Mouse (Mus musculus): ENCODE measurements around the gene Tef. TPM values are rescaled to one million over a fixed set of nuclear protein-coding genes. Genes with fewer than 3 reads are reported as not detected.

Gene Tef
- polyA plus RNA-seq, 1 experiment, result 121 TPM

DNA sequence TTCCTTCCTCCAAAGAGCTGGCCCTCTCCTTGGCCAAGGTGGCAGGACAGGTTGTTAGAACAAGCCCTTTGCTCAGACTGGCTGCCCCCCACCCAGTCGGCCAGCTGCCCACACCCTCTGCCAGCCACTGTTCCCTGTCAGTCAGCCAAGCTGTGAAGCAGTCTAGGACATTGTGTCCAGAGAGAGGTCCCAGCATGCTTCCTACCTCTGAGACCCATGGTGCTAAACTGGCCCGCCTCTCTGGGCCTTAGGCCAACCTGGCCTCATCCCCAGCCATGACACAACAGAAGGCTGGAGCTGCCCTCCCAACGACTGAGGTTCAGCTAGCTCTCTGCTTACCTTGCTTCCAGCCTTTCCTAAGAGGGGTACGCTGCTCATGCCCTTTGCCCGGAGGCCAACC lies 37.4 kb downstream of the Tef start:
- peaks cover 43% of the 10 kb centered on the region for H3K4me1 ChIP-seq (ENCODE audit: control insufficient read depth, insufficient read depth, low read length)
- WGBS, result 22% methylated on average over 5 of the region's 5 CpGs
- no peaks in the 10 kb centered on the region for H3K36me3 ChIP-seq (ENCODE audit: control insufficient read depth, insufficient read depth, low read length)
- no peaks in the 10 kb centered on the region for H3K27me3 ChIP-seq (replicated peaks; ENCODE audit: control insufficient read depth, insufficient read depth, low read length)
- TF ChIP-seq POLR2A (IDR thresholded peaks at IDR 0.05; ENCODE audit: low read depth, low read length), result no peak
- TF ChIP-seq CTCF (conservative IDR thresholded peaks at IDR 0.05; ENCODE audit: insufficient read depth, insufficient read length, low read depth, low read length), result no peak
- H3K27ac ChIP-seq (ENCODE audit: insufficient read depth, low read depth, low read length), result peak overlapping the region; percentile 94
- no peak overlapping the region for H3K4me3 ChIP-seq (ENCODE audit: insufficient read depth, low read depth, low read length)
- DNase-seq, result peak; percentile 98

- H3K36me3 ChIP-seq (ENCODE audit: control insufficient read depth, insufficient read depth, low read length), result no peaks in the 10 kb centered on the region
- TF ChIP-seq CTCF (conservative IDR thresholded peaks at IDR 0.05; ENCODE audit: insufficient read depth, insufficient read length, low read depth, low read length), result no peak
- no peak for TF ChIP-seq POLR2A (IDR thresholded peaks at IDR 0.05; ENCODE audit: low read depth, low read length)
- no peak for DNase-seq
- H3K4me3 ChIP-seq (ENCODE audit: insufficient read depth, low read depth, low read length), result no peak overlapping the region
- H3K27ac ChIP-seq (ENCODE audit: insufficient read depth, low read depth, low read length), result peak overlapping the region; percentile 72
- H3K27me3 ChIP-seq (replicated peaks; ENCODE audit: control insufficient read depth, insufficient read depth, low read length), result no peaks in the 10 kb centered on the region
- peaks cover 40% of the 10 kb centered on the region for H3K4me1 ChIP-seq (ENCODE audit: control insufficient read depth, insufficient read depth, low read length)
- 86% methylated on average over 7 of the region's 7 CpGs for WGBS
Measured at GRCm38 (mm10) chr15:81840306-81840705, 38.1 kb downstream of the Tef start.

DNA sequence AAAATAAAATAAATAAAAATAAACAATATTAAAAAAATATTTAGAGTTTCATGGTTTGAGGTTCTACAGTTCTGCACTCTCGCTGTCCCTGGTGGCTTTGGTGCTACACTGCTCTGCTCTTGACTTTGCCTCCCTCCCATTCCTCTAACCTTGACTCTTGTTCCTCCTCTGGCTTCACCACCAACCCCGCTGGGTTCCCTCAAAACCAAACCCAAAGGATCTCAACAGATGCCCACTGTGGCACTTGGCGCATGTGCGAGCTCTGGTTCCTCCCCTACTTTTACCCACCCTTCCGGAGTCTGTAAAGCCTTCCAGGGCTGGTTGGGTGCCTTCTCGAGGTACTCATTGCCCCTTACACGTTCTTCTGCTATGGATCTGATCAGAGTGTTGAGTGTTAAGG lies 40.1 kb downstream of the Tef start:
- Histone ChIP-seq H3K27me3 (replicated peaks; ENCODE audit: control insufficient read depth, insufficient read depth, low read length) (no peaks in the 10 kb centered on the region), H3K4me1 (ENCODE audit: control insufficient read depth, insufficient read depth, low read length) (peaks cover 41% of the 10 kb centered on the region), H3K4me3 (ENCODE audit: insufficient read depth, low read depth, low read length) (no peak overlapping the region), H3K27ac (ENCODE audit: insufficient read depth, low read depth, low read length) (no peak overlapping the region), H3K36me3 (ENCODE audit: control insufficient read depth, insufficient read depth, low read length) (no peaks in the 10 kb centered on the region)
- 96% methylated on average over 7 of the region's 7 CpGs for WGBS
- DNase-seq, result no peak
- no peak for TF ChIP-seq POLR2A (IDR thresholded peaks at IDR 0.05; ENCODE audit: low read depth, low read length)
- no peak for TF ChIP-seq CTCF (conservative IDR thresholded peaks at IDR 0.05; ENCODE audit: insufficient read depth, insufficient read length, low read depth, low read length)

DNA sequence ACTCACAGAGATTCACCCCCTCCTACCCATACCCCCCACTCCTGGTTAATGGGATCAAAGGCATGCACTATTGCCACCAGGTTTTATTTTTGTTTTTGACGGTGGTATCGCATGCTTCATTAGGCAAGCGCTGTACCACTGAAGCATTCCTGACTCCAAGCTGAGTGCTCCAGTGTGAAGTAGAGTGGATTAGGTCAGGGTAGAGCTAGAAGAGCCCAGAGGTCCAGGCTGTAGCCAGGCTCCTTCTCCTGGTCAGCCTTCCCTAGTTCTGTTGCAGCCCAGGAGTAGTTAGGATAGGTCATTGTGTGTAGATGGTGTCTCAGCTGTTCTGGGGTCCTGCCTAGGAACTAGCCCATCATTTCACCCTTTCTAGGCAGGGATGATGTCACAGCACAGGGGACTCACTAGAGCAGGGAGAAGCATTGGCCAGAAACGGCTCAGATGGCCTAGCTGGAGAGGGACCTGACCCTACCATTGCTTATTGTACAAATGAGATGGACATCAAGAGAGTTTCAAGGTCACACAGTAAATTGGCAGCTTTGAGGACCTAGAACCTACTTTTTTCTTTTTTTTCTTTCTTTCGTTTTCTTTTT lies 42.9 kb downstream of the Tef start:
- H3K27ac ChIP-seq (ENCODE audit: insufficient read depth, low read depth, low read length), result peak overlapping the region; percentile 87
- H3K4me3 ChIP-seq (ENCODE audit: insufficient read depth, low read depth, low read length), result no peak overlapping the region
- no peaks in the 10 kb centered on the region for H3K27me3 ChIP-seq (replicated peaks; ENCODE audit: control insufficient read depth, insufficient read depth, low read length)
- H3K4me1 ChIP-seq (ENCODE audit: control insufficient read depth, insufficient read depth, low read length), result peaks cover 28% of the 10 kb centered on the region
- TF ChIP-seq POLR2A (IDR thresholded peaks at IDR 0.05; ENCODE audit: low read depth, low read length) (no peak), CTCF (conservative IDR thresholded peaks at IDR 0.05; ENCODE audit: insufficient read depth, insufficient read length, low read depth, low read length) (no peak)
- peaks cover 2% of the 10 kb centered on the region for H3K36me3 ChIP-seq (ENCODE audit: control insufficient read depth, insufficient read depth, low read length)
- DNase-seq, result peak; percentile 52
- WGBS, result 30% methylated on average over 5 of the region's 5 CpGs

DNA sequence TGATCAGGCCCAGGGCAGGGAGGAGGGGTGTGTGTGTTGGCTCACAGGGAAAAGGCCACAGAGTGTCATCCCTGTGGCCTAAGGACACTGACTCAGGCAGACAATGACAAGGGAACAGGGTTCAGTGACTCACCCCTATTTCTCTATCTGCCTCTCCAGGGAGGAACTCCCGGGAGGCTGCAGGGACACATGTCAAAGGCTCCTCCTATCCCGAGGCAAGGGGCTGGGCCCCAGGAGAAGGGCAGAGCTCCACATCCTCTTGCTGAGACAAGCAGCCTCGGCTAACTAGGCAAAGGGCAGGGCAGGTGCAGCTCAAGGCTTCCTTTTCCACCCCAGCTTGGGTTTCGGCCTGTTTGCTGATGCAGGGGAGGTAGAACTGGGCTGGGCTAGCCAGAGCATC lies 43.5 kb downstream of the Tef start:
- 12% methylated on average over 4 of the region's 4 CpGs for WGBS
- peak; percentile 91 for DNase-seq

GRCm38 (mm10) chr15:81846755-81847154 lies 44.5 kb downstream of the Tef start:
- H3K27me3 ChIP-seq (replicated peaks; ENCODE audit: control insufficient read depth, insufficient read depth, low read length), result no peaks in the 10 kb centered on the region
- peak overlapping the region; percentile 5; the same call in 1 of the 2 replicates for H3K27ac ChIP-seq (ENCODE audit: insufficient read depth, low read depth, low read length)

More for the DNA sequence above, 43.5 kb downstream of the Tef start:
- peak overlapping the region; percentile 87 for H3K27ac ChIP-seq (ENCODE audit: insufficient read depth, low read depth, low read length)
- peaks cover 26% of the 10 kb centered on the region for H3K4me1 ChIP-seq (ENCODE audit: control insufficient read depth, insufficient read depth, low read length)
- no peaks in the 10 kb centered on the region for H3K27me3 ChIP-seq (replicated peaks; ENCODE audit: control insufficient read depth, insufficient read depth, low read length)
- TF ChIP-seq CTCF (conservative IDR thresholded peaks at IDR 0.05; ENCODE audit: insufficient read depth, insufficient read length, low read depth, low read length) (no peak), POLR2A (IDR thresholded peaks at IDR 0.05; ENCODE audit: low read depth, low read length) (no peak)
- H3K4me3 ChIP-seq (ENCODE audit: insufficient read depth, low read depth, low read length), result no peak overlapping the region
- H3K36me3 ChIP-seq (ENCODE audit: control insufficient read depth, insufficient read depth, low read length), result peaks cover 6% of the 10 kb centered on the region

DNA sequence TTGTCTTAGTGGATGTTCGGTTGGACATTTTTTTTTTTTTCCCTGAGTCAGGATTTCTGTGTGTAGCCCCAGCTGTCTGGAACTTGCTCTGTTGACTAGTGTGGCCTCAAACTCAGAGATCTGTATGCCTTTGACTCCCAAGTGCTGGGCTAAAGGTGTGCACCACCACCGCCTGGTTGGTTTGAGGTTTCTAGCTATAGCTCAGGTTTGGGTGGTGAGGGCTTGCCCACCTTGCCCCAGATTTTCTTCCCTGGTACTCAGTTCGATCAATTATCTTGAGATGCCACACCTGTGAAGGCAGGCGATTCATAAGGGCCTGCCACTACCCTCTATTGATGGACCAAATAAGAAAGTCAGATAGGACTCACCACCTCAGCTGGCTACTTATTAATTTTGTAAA lies 44.9 kb downstream of the Tef start:
- H3K4me1 ChIP-seq (ENCODE audit: control insufficient read depth, insufficient read depth, low read length), result peaks cover 26% of the 10 kb centered on the region
- WGBS, result 75% methylated on average over 4 of the region's 4 CpGs
- peak overlapping the region; percentile 5; the same call in 1 of the 2 replicates for H3K27ac ChIP-seq (ENCODE audit: insufficient read depth, low read depth, low read length)
- DNase-seq, result no peak
- no peaks in the 10 kb centered on the region for H3K27me3 ChIP-seq (replicated peaks; ENCODE audit: control insufficient read depth, insufficient read depth, low read length)
- H3K36me3 ChIP-seq (ENCODE audit: control insufficient read depth, insufficient read depth, low read length), result peaks cover 14% of the 10 kb centered on the region
- TF ChIP-seq POLR2A (IDR thresholded peaks at IDR 0.05; ENCODE audit: low read depth, low read length) (no peak), CTCF (conservative IDR thresholded peaks at IDR 0.05; ENCODE audit: insufficient read depth, insufficient read length, low read depth, low read length) (no peak)
- H3K4me3 ChIP-seq (ENCODE audit: insufficient read depth, low read depth, low read length), result no peak overlapping the region

More at GRCm38 (mm10) chr15:81846755-81847154, 44.5 kb downstream of the Tef start:
- peaks cover 14% of the 10 kb centered on the region for H3K36me3 ChIP-seq (ENCODE audit: control insufficient read depth, insufficient read depth, low read length)
- H3K4me3 ChIP-seq (ENCODE audit: insufficient read depth, low read depth, low read length), result no peak overlapping the region
- no peak for TF ChIP-seq CTCF (conservative IDR thresholded peaks at IDR 0.05; ENCODE audit: insufficient read depth, insufficient read length, low read depth, low read length)
- no peak for TF ChIP-seq POLR2A (IDR thresholded peaks at IDR 0.05; ENCODE audit: low read depth, low read length)
- peak; percentile 38 for DNase-seq
- 54% methylated on average over 9 of the region's 9 CpGs for whole genome bisulfite sequencing
- peaks cover 26% of the 10 kb centered on the region for H3K4me1 ChIP-seq (ENCODE audit: control insufficient read depth, insufficient read depth, low read length)
